Mouse (Mus musculus): Measurements from ENCODE around the gene Zfp597. TPM values are rescaled to one million over a fixed set of nuclear protein-coding genes. Genes with fewer than 3 reads are reported as not detected.

Gene Zfp597
- polyA plus RNA-seq, 1 experiment, result 1.7 TPM

DNA sequence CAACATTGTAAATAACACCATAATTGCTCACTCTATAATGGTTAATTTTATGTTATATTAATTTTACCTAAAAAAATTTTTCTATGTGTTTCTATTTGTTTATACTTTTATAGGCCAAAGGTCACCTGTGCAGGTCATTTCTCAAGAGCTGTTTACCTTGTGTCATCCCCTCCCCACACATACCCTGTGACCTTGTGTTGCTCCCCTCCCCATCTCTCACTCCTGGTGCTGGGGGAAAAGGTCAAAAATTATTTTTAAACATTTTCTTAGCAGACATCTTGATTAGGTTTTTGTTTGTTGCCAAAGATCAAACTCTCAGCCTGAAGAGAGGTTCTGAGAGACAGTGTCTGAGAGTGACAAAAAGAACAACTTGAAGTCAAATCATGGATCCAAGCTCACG is 40.6 kb downstream of the Zfp597 start:
- Histone ChIP-seq H3K4me2 (ENCODE audit: low read depth) (no peak overlapping the region), H3K4me3 (no peak overlapping the region), H3K36me3 (ENCODE audit: control insufficient read depth, insufficient read depth) (no peaks in the 10 kb centered on the region), H3K79me2 (ENCODE audit: control insufficient read depth, insufficient read depth) (no peaks in the 10 kb centered on the region), H3ac (ENCODE audit: control insufficient read depth, insufficient read length) (no peak overlapping the region), H3K27me3 (ENCODE audit: control insufficient read depth, insufficient read depth, insufficient read length) (no peaks in the 10 kb centered on the region)
- no peak for TF ChIP-seq REST (IDR thresholded peaks at IDR 0.05; ENCODE audit: insufficient read depth, insufficient read length)

DNA sequence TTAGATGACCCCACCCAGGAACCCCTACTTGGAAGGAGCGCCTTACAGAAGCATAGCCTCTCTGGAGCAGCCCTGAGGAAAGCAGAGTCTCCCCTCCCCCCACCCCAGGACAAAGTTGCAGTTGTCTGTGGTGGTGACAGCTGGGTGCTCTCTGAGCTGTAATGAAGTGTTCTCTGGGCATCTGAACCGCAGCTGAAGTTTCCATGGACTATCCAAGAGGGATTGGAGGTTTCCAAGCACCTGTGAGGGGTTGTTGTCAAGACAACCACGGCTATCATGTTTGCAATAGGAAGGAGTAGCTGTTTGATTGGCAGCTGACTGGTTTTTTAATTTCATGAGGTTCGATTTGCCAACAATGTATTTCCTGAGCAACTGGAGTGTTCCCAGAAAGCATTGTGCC is 41.4 kb downstream of the Zfp597 start:
- Histone ChIP-seq H3K4me3 (no peak overlapping the region), H3K27me3 (ENCODE audit: control insufficient read depth, insufficient read depth, insufficient read length) (no peaks in the 10 kb centered on the region), H3K79me2 (ENCODE audit: control insufficient read depth, insufficient read depth) (no peaks in the 10 kb centered on the region), H3K36me3 (ENCODE audit: control insufficient read depth, insufficient read depth) (no peaks in the 10 kb centered on the region), H3K4me2 (ENCODE audit: low read depth) (peak overlapping the region; percentile 68), H3ac (ENCODE audit: control insufficient read depth, insufficient read length) (no peak overlapping the region)
- TF ChIP-seq MYOG (IDR thresholded peaks at IDR 0.05; ENCODE audit: control insufficient read depth in 1 of 3, insufficient read depth in 1 of 3, insufficient read length in 2 of 3, low read depth in 2 of 3) (peak; percentile 77 to 98 (median 98)), TCF3 (IDR thresholded peaks at IDR 0.05; ENCODE audit: insufficient read length, low read depth) (peak; percentile 78), E2F4 (IDR thresholded peaks at IDR 0.05; ENCODE audit: insufficient read depth) (no peak), MYOD1 (IDR thresholded peaks at IDR 0.05; ENCODE audit: control insufficient read depth in 1 of 3, insufficient read length in 2 of 3, low read depth in 2 of 3) (peak; percentile 88 to 96 (median 91)), MAX (IDR thresholded peaks at IDR 0.05; ENCODE audit: low read depth) (no peak), TCF12 (IDR thresholded peaks at IDR 0.05; ENCODE audit: insufficient read depth, poor library complexity, severe bottlenecking) (peak; percentile 96)

DNA sequence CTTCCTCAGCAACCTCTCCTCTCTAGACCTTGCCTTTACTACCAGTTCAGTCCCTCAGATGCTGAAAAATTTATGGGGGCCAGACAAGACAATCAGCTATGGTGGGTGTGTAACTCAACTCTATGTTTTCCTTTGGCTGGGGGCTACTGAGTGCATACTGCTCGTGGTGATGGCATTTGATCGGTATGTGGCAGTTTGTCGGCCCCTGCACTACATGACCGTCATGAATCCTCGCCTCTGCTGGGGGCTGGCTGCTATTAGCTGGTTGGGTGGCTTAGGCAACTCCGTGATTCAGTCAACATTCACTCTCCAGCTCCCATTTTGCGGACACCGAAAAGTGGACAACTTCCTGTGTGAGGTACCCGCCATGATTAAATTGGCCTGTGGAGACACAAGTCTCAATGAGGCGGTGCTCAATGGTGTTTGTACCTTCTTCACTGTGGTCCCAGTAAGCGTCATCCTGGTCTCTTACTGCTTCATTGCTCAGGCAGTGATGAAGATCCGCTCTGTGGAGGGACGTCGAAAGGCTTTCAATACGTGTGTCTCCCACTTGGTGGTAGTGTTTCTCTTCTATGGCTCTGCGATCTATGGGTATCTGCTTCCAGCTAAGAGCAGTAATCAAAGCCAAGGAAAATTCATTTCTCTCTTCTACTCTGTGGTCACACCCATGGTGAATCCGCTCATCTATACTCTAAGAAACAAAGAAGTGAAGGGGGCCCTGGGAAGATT is 45.0 kb downstream of the Zfp597 start:
- Histone ChIP-seq H3K36me3 (ENCODE audit: control insufficient read depth, insufficient read depth) (no peaks in the 10 kb centered on the region), H3K79me2 (ENCODE audit: control insufficient read depth, insufficient read depth) (no peaks in the 10 kb centered on the region), H3K4me2 (ENCODE audit: low read depth) (no peak overlapping the region), H3K27me3 (ENCODE audit: control insufficient read depth, insufficient read depth, insufficient read length) (no peaks in the 10 kb centered on the region), H3ac (ENCODE audit: control insufficient read depth, insufficient read length) (no peak overlapping the region), H3K4me3 (no peak overlapping the region)
- TF ChIP-seq E2F4 (IDR thresholded peaks at IDR 0.05; ENCODE audit: insufficient read depth), result no peak
- no peak for TF ChIP-seq TCF12 (IDR thresholded peaks at IDR 0.05; ENCODE audit: insufficient read depth, poor library complexity, severe bottlenecking)
- no peak for TF ChIP-seq MYOD1 (IDR thresholded peaks at IDR 0.05; ENCODE audit: control insufficient read depth in 1 of 3, insufficient read length in 2 of 3, low read depth in 2 of 3)
- TF ChIP-seq CEBPB (IDR thresholded peaks at IDR 0.05; ENCODE audit: insufficient read depth, poor library complexity, severe bottlenecking), result no peak
- no peak for TF ChIP-seq POLR2AphosphoS2 (IDR thresholded peaks at IDR 0.05; ENCODE audit: insufficient read length, low read depth)
- TF ChIP-seq TCF3 (IDR thresholded peaks at IDR 0.05; ENCODE audit: insufficient read length, low read depth), result no peak
- no peak for TF ChIP-seq SRF (IDR thresholded peaks at IDR 0.05; ENCODE audit: control insufficient read depth, insufficient read length, low read depth)
- TF ChIP-seq POLR2A (IDR thresholded peaks at IDR 0.05; ENCODE audit: insufficient read length, low read depth), result no peak
- TF ChIP-seq USF1 (IDR thresholded peaks at IDR 0.05; ENCODE audit: low read depth), result no peak
- TF ChIP-seq MAX (IDR thresholded peaks at IDR 0.05; ENCODE audit: low read depth), result no peak
- no peak for TF ChIP-seq MYOG (IDR thresholded peaks at IDR 0.05; ENCODE audit: control insufficient read depth in 1 of 3, insufficient read depth in 1 of 3, insufficient read length in 2 of 3, low read depth in 2 of 3)
- no peak for TF ChIP-seq REST (IDR thresholded peaks at IDR 0.05; ENCODE audit: insufficient read depth, insufficient read length)

DNA sequence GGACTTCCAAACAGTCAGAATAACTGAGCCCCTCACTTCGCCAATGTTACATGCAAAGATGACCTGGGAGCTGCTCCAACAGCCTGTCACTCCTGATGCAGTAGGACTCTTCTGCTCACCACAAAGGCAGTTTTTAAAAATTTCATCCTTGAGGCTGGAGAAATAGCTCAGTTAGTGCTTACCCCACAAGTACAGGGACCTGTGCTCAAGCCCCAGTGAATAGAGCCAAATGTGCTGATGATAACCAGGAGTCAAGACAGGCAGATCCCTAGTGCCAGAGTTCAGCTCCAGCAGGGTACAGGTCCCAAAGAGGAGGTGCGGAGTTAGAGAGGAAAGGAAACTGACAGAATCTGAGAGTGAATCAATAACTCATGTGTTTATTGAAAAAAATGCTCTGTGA is 48.9 kb downstream of the Zfp597 start:
- Histone ChIP-seq H3K4me2 (ENCODE audit: low read depth) (no peak overlapping the region), H3K79me2 (ENCODE audit: control insufficient read depth, insufficient read depth) (no peaks in the 10 kb centered on the region), H3K4me3 (no peak overlapping the region), H3ac (ENCODE audit: control insufficient read depth, insufficient read length) (no peak overlapping the region), H3K27me3 (ENCODE audit: control insufficient read depth, insufficient read depth, insufficient read length) (no peaks in the 10 kb centered on the region), H3K36me3 (ENCODE audit: control insufficient read depth, insufficient read depth) (no peaks in the 10 kb centered on the region)
- no peak for TF ChIP-seq REST (IDR thresholded peaks at IDR 0.05; ENCODE audit: insufficient read depth, insufficient read length)
- TF ChIP-seq TCF3 (IDR thresholded peaks at IDR 0.05; ENCODE audit: insufficient read length, low read depth), result no peak
- TF ChIP-seq POLR2A (IDR thresholded peaks at IDR 0.05; ENCODE audit: insufficient read length, low read depth), result no peak
- no peak for TF ChIP-seq USF1 (IDR thresholded peaks at IDR 0.05; ENCODE audit: low read depth)
- no peak for TF ChIP-seq MYOD1 (IDR thresholded peaks at IDR 0.05; ENCODE audit: control insufficient read depth in 1 of 3, insufficient read length in 2 of 3, low read depth in 2 of 3)
- TF ChIP-seq POLR2AphosphoS2 (IDR thresholded peaks at IDR 0.05; ENCODE audit: insufficient read length, low read depth), result no peak
- TF ChIP-seq SRF (IDR thresholded peaks at IDR 0.05; ENCODE audit: control insufficient read depth, insufficient read length, low read depth), result no peak
- TF ChIP-seq MAX (IDR thresholded peaks at IDR 0.05; ENCODE audit: low read depth), result no peak
- TF ChIP-seq MYOG (IDR thresholded peaks at IDR 0.05; ENCODE audit: control insufficient read depth in 1 of 3, insufficient read depth in 1 of 3, insufficient read length in 2 of 3, low read depth in 2 of 3), result no peak

DNA sequence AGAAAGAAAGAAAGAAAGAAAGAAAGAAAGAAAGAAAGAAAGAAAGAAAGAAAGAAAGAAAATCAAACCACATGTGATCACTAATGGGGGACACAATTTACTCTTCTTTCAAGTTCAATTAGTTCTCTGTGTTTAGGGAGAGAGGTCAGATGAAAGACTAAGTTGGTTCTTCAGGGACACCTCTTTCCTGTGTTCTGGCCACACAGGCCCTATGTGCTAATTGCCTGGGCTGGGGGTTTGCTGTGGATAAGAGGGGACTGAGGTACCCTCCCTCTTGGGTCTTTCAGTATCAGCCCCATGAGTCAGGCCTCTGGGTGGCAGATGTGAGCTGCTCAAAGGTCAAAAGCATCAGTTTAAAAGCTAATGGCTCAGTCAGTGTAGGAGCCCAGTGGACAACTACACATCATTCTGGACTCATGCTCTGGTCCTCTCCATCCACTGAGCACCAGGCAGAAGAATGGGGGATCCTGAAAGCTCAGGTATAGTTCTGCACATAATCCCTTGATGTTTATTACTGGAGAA is 53.7 kb downstream of the Zfp597 start, which contains the start of gene Olfr15:
Gene Olfr15, plus strand, starts transcription at position 291 of the 522 bp plus-strand sequence.
- Histone ChIP-seq H3K4me3 (no peak within 1 kb of the TSS), H3K4me2 (ENCODE audit: low read depth) (no peak within 1 kb of the TSS), H3K27me3 (ENCODE audit: control insufficient read depth, insufficient read depth, insufficient read length) (no peaks in the 10 kb centered on the region), H3K36me3 (ENCODE audit: control insufficient read depth, insufficient read depth) (no peaks in the 10 kb centered on the region), H3K79me2 (ENCODE audit: control insufficient read depth, insufficient read depth) (no peaks in the 10 kb centered on the region), H3ac (ENCODE audit: control insufficient read depth, insufficient read length) (no peak within 1 kb of the TSS)
- TF ChIP-seq TCF12 (IDR thresholded peaks at IDR 0.05; ENCODE audit: insufficient read depth, poor library complexity, severe bottlenecking) (no peak), POLR2A (IDR thresholded peaks at IDR 0.05; ENCODE audit: insufficient read length, low read depth) (no peak), POLR2AphosphoS2 (IDR thresholded peaks at IDR 0.05; ENCODE audit: insufficient read length, low read depth) (no peak), SRF (IDR thresholded peaks at IDR 0.05; ENCODE audit: control insufficient read depth, insufficient read length, low read depth) (no peak), CEBPB (IDR thresholded peaks at IDR 0.05; ENCODE audit: insufficient read depth, poor library complexity, severe bottlenecking) (no peak), TCF3 (IDR thresholded peaks at IDR 0.05; ENCODE audit: insufficient read length, low read depth) (no peak), MYOD1 (IDR thresholded peaks at IDR 0.05; ENCODE audit: control insufficient read depth in 1 of 3, insufficient read length in 2 of 3, low read depth in 2 of 3) (no peak), MAX (IDR thresholded peaks at IDR 0.05; ENCODE audit: low read depth) (no peak), E2F4 (IDR thresholded peaks at IDR 0.05; ENCODE audit: insufficient read depth) (no peak), REST (IDR thresholded peaks at IDR 0.05; ENCODE audit: insufficient read depth, insufficient read length) (no peak), MYOG (IDR thresholded peaks at IDR 0.05; ENCODE audit: control insufficient read depth in 1 of 3, insufficient read depth in 1 of 3, insufficient read length in 2 of 3, low read depth in 2 of 3) (no peak), USF1 (IDR thresholded peaks at IDR 0.05; ENCODE audit: low read depth) (no peak)

All from myocyte (in vitro differentiated cells).